Mouse (Mus musculus) forebrain, postnatal 0 days (tissue): ENCODE results near the gene Sdc1. TPM values are rescaled to one million over a fixed set of nuclear protein-coding genes. Genes with fewer than 3 reads are reported as not detected.

Experiments used
- ATAC-seq: fragments of 200-750 bp; cut with Nextera tagmentation; 2 replicates; pipeline ENCODE4 v1.8.0; 2017; ENCODE audit warnings: mild to moderate bottlenecking, moderate library complexity
- DNase-seq: peaks from one replicate; pipeline ENCODE4 v3.0.0-alpha.2; 2015
- H3K27ac ChIP-seq: fragments of 300-500 bp; sonication (generic); 2 replicates; pipeline ENCODE4 v1.5.1; 2014; ENCODE audit warnings: low read depth, mild to moderate bottlenecking, antibody characterized with exemption, low read length, moderate library complexity, mixed read lengths
- H3K27me3 ChIP-seq: fragments of 300-500 bp; sonication (generic); 2 replicates; pipeline ENCODE4 v1.6.1; 2014; ENCODE audit warnings: mild to moderate bottlenecking, low read length, mixed read lengths; ENCODE audit not compliant: insufficient read depth
- H3K36me3 ChIP-seq: fragments of 300-500 bp; sonication (generic); 2 replicates; pipeline ENCODE4 v1.6.1; 2014; ENCODE audit warnings: mild to moderate bottlenecking, moderate library complexity; ENCODE audit not compliant: insufficient read depth
- H3K4me1 ChIP-seq: fragments of 300-500 bp; sonication (generic); 2 replicates; pipeline ENCODE4 v1.6.1; 2014; ENCODE audit warnings: antibody characterized with exemption; ENCODE audit not compliant: insufficient read depth
- H3K4me2 ChIP-seq: fragments of 300-500 bp; sonication (generic); 2 replicates; pipeline ENCODE4 v1.6.1; 2014; ENCODE audit warnings: low read depth, mild to moderate bottlenecking, moderate library complexity
- H3K4me3 ChIP-seq: fragments of 300-500 bp; sonication (generic); 2 replicates; pipeline ENCODE4 v1.5.1; 2014; ENCODE audit warnings: low read depth, low read length, mixed read lengths
- H3K9ac ChIP-seq: fragments of 300-500 bp; sonication (generic); 2 replicates; pipeline ENCODE4 v1.6.1; 2014; ENCODE audit warnings: mild to moderate bottlenecking
- H3K9me3 ChIP-seq: fragments of 300-500 bp; sonication (generic); 2 replicates; pipeline ENCODE4 v1.6.1; 2016; ENCODE audit warnings: low read length
- CTCF ChIP-seq: sonication (generic); IDR thresholded peaks from 2 replicates; pipeline ENCODE4 v1.5.1; 2016; ENCODE audit warnings: antibody characterized with exemption, control low read depth, low read depth
- WGBS: fragments of 180-500 bp; shearing (Covaris S2); extraction: QIAGEN DNeasy Blood & Tissue Kit; methylation state at CpG from one replicate; pipeline ENCODE4 v1.1.7; 2014; 5-methylcytosine and 5-hydroxymethylcytosine counted together
- polyA plus RNA-seq: library from polyadenylated mRNA; unstranded; fragments of >200 nt; fragmentation: Nextera tagmentation; extraction: Ambion mirVana; gene quantifications from 2 replicates; pipeline ENCODE4 v1.2.1, GENCODE M21; 2015
- total RNA-seq: library from RNA; depleted of rRNA; stranded (reverse); fragments of >200 nt; gene quantifications from 2 replicates; pipeline ENCODE4 v1.2.3, GENCODE M21; 2014

Gene Sdc1
- total and polyA plus RNA-seq, 2 experiments from 2014 or later = 12.4 to 15.2 TPM

- ATAC-seq (no peak), DNase-seq (no peak)
- no peaks in the 10 kb centered on the region for H3K27me3 ChIP-seq
- 85% methylated on average over 6 of the region's 6 CpGs for WGBS
- no peaks in the 10 kb centered on the region for H3K9me3 ChIP-seq
- no peaks in the 10 kb centered on the region for H3K36me3 ChIP-seq
- no peak overlapping the region for H3K4me2 ChIP-seq
- no peaks in the 10 kb centered on the region for H3K4me1 ChIP-seq
- no peak overlapping the region for H3K27ac ChIP-seq
- no peak overlapping the region for H3K9ac ChIP-seq
- H3K4me3 ChIP-seq = no peak overlapping the region
- TF ChIP-seq CTCF = no peak
These were observed 11.3 kb upstream of the Sdc1 start for GRCm38 (mm10) chr12:8759779-8760178.

- no peak for ATAC-seq
- Histone ChIP-seq H3K4me1 (no peaks in the 10 kb centered on the region), H3K36me3 (no peaks in the 10 kb centered on the region), H3K27ac (no peak overlapping the region), H3K4me3 (no peak overlapping the region), H3K9me3 (no peaks in the 10 kb centered on the region), H3K4me2 (no peak overlapping the region), H3K27me3 (no peaks in the 10 kb centered on the region), H3K9ac (no peak overlapping the region)
- TF ChIP-seq CTCF = no peak
- WGBS = 87% methylated on average over 6 of the region's 6 CpGs
- DNase-seq = no peak
These were observed 10.6 kb upstream of the Sdc1 start for GRCm38 (mm10) chr12:8760561-8760960.

GRCm38 (mm10) chr12:8761058-8761457 is 10.1 kb upstream of the Sdc1 start:
- no peaks in the 10 kb centered on the region for H3K9me3 ChIP-seq
- H3K36me3 ChIP-seq = no peaks in the 10 kb centered on the region
- H3K4me1 ChIP-seq = no peaks in the 10 kb centered on the region
- no peak overlapping the region for H3K27ac ChIP-seq
- H3K27me3 ChIP-seq = no peaks in the 10 kb centered on the region
- DNase-seq (no peak), ATAC-seq (no peak)
- H3K4me2 ChIP-seq = no peak overlapping the region
- WGBS = 83% methylated on average over 7 of the region's 7 CpGs
- no peak for TF ChIP-seq CTCF
- H3K9ac ChIP-seq = no peak overlapping the region
- no peak overlapping the region for H3K4me3 ChIP-seq

GRCm38 (mm10) chr12:8762667-8763066 is 8.5 kb upstream of the Sdc1 start:
- peak; percentile 41 for TF ChIP-seq CTCF
- no peak for DNase-seq
- no peak overlapping the region for H3K9ac ChIP-seq
- 78% methylated on average over 2 of the region's 2 CpGs for whole genome bisulfite sequencing
- no peaks in the 10 kb centered on the region for H3K36me3 ChIP-seq
- H3K4me1 ChIP-seq = no peaks in the 10 kb centered on the region
- no peak overlapping the region for H3K4me2 ChIP-seq
- H3K4me3 ChIP-seq = no peak overlapping the region
- no peaks in the 10 kb centered on the region for H3K9me3 ChIP-seq
- no peak overlapping the region for H3K27ac ChIP-seq
- no peak for ATAC-seq
- H3K27me3 ChIP-seq = no peaks in the 10 kb centered on the region

- H3K4me1 ChIP-seq = no peaks in the 10 kb centered on the region
- DNase-seq (no peak), ATAC-seq (no peak)
- WGBS = 83% methylated on average over 15 of the region's 15 CpGs
- H3K27me3 ChIP-seq = no peaks in the 10 kb centered on the region
- no peaks in the 10 kb centered on the region for H3K9me3 ChIP-seq
- H3K9ac ChIP-seq = no peak overlapping the region
- H3K27ac ChIP-seq = no peak overlapping the region
- TF ChIP-seq CTCF = no peak
- no peaks in the 10 kb centered on the region for H3K36me3 ChIP-seq
- H3K4me2 ChIP-seq = no peak overlapping the region
- no peak overlapping the region for H3K4me3 ChIP-seq
These were observed 6.7 kb upstream of the Sdc1 start for GRCm38 (mm10) chr12:8764221-8764930.

- Histone ChIP-seq H3K4me1 (peaks cover 4% of the 10 kb centered on the region; the same call in 1 of the 2 replicates), H3K36me3 (no peaks in the 10 kb centered on the region), H3K27ac (peak overlapping the region; percentile 42), H3K4me3 (peak overlapping the region; percentile 56), H3K9ac (peak overlapping the region; percentile 66), H3K9me3 (no peaks in the 10 kb centered on the region), H3K27me3 (no peaks in the 10 kb centered on the region), H3K4me2 (peak overlapping the region; percentile 97)
- DNase-seq = no peak
- TF ChIP-seq CTCF = no peak
- peak; percentile 24 for ATAC-seq
- WGBS = 0% methylated on average over 37 of the region's 37 CpGs
These were observed 789 bp downstream of the Sdc1 start for GRCm38 (mm10) chr12:8771844-8772380.

GRCm38 (mm10) chr12:8772451-8773143 is 1.5 kb downstream of the Sdc1 start:
- Histone ChIP-seq H3K4me3 (peak overlapping the region; percentile 56), H3K9ac (peak overlapping the region; percentile 66), H3K4me2 (peak overlapping the region; percentile 97), H3K4me1 (peaks cover 4% of the 10 kb centered on the region; the same call in 1 of the 2 replicates), H3K9me3 (no peaks in the 10 kb centered on the region), H3K27ac (peak overlapping the region; percentile 57), H3K27me3 (no peaks in the 10 kb centered on the region), H3K36me3 (no peaks in the 10 kb centered on the region)
- peak; percentile 38; the same call in 1 of the 2 replicates for TF ChIP-seq CTCF
- WGBS = under 1% methylated on average over 55 of the region's 55 CpGs
- DNase-seq (peak; percentile 65), ATAC-seq (peak; percentile 49)
